Mouse (Mus musculus): Measurements from ENCODE around the gene Mrtfb.
"Not testable (repeated sequence)": the region's sequence is repeated elsewhere in the genome, so short reads cannot be mapped to it uniquely, and the experiment has no call there.

- TF ChIP-seq CTCF (IDR thresholded peaks at IDR 0.05; ENCODE audit: control insufficient read depth, insufficient read depth, insufficient replicate concordance, low read depth, low read length); POLR2A (IDR thresholded peaks at IDR 0.05; ENCODE audit: control insufficient read depth, low read depth, low read length): not testable (repeated sequence)
Observed at GRCm38 (mm10) chr16:13345822-13346221, 89.5 kb downstream of the Mrtfb start.
